ENCODE assay signal across 24 mouse cellular contexts in genomic region chr13:35790431-35790830, GRCm38 (mm10).
"Had no signal": no experiment of that assay in that cellular context is flagged by ENCODE, and none has a peak within 500 bp of the region (broad histone marks: within the 10 kb centered on the region; RNA-seq: fewer than 3 reads in every experiment).

No protein-coding gene starts in this region.

- H3K4me3 ChIP-seq: gastrocnemius, adult 2 months; hindbrain, embryonic 10.5 days; hindbrain, embryonic 12.5 days; intestine, embryonic 15.5 days; layer of hippocampus, adult 2 months; limb, embryonic 13.5 days; limb, embryonic 15.5 days; liver, embryonic 12.5 days had no signal

- H3K4me2 ChIP-seq: heart, embryonic 11.5 days; hindbrain, embryonic 12.5 days; hindbrain, embryonic 14.5 days; intestine, embryonic 15.5 days; limb, embryonic 13.5 days; limb, embryonic 15.5 days; liver, embryonic 12.5 days had no signal

- H3K9me3 ChIP-seq: hindbrain, embryonic 10.5 days; hindbrain, embryonic 12.5 days; intestine, embryonic 15.5 days; limb, embryonic 13.5 days; limb, embryonic 15.5 days; liver, embryonic 12.5 days had no signal

- H3K27me3 ChIP-seq: hindbrain, embryonic 12.5 days; intestine, embryonic 15.5 days; limb, embryonic 13.5 days; limb, embryonic 15.5 days; liver, embryonic 12.5 days had no signal

- DNase-seq: gastrocnemius, adult 2 months; gastrocnemius, postnatal 10 days; gastrocnemius, postnatal 25 days; heart, postnatal 10 days; heart, postnatal 4 days; kidney, adult 18-20 months; kidney, adult 8-10 months; kidney, postnatal 10 days; kidney, postnatal 25 days; kidney, postnatal 4 days; left cerebral cortex, postnatal 4 days had no signal

- H3K4me1 ChIP-seq: intestine, embryonic 15.5 days had no signal

- ATAC-seq: hindbrain, embryonic 16.5 days; inflammation-experienced regulatory T-cells, adult 6 months; intestine, embryonic 15.5 days; intestine, postnatal 0 days; liver, embryonic 12.5 days had no signal

- H3K9ac ChIP-seq: hindbrain, embryonic 12.5 days; hindbrain, embryonic 14.5 days; intestine, embryonic 15.5 days; limb, embryonic 13.5 days; limb, embryonic 15.5 days; liver, embryonic 12.5 days; liver, embryonic 14.5 days had no signal

- H3K36me3 ChIP-seq: hindbrain, embryonic 10.5 days; hindbrain, embryonic 12.5 days; intestine, embryonic 15.5 days; limb, embryonic 13.5 days; limb, embryonic 15.5 days; liver, embryonic 12.5 days had no signal

- H3K27ac ChIP-seq: gastrocnemius, adult 2 months; hindbrain, embryonic 10.5 days; hindbrain, embryonic 12.5 days; hindbrain, embryonic 14.5 days; intestine, embryonic 15.5 days; layer of hippocampus, adult 2 months; limb, embryonic 13.5 days; limb, embryonic 15.5 days; liver, embryonic 12.5 days; liver, embryonic 14.5 days had no signal
